Mouse (Mus musculus) inflammation-experienced regulatory T-cells (primary cell): ENCODE results near the gene Fkbp3. TPM values are rescaled to one million over a fixed set of nuclear protein-coding genes. Genes with fewer than 3 reads are reported as not detected.

ENCODE experiments used
- polyA plus RNA-seq, 2 experiments: library from polyadenylated mRNA; unstranded; fragments of 100-300 nt; shearing (Covaris generic); gene quantifications; one replicate each; pipeline ENCODE4 v1.2.1; 2017

Fkbp3 gene
- polyA plus RNA-seq, result 100 to 1,000 TPM; 236 to 254 TPM

GRCm38 (mm10) chr12:65073611-65074178 is at the start of gene Fkbp3:
Gene Fkbp3, minus strand, starts transcription at chr12:65074007.

DNA sequence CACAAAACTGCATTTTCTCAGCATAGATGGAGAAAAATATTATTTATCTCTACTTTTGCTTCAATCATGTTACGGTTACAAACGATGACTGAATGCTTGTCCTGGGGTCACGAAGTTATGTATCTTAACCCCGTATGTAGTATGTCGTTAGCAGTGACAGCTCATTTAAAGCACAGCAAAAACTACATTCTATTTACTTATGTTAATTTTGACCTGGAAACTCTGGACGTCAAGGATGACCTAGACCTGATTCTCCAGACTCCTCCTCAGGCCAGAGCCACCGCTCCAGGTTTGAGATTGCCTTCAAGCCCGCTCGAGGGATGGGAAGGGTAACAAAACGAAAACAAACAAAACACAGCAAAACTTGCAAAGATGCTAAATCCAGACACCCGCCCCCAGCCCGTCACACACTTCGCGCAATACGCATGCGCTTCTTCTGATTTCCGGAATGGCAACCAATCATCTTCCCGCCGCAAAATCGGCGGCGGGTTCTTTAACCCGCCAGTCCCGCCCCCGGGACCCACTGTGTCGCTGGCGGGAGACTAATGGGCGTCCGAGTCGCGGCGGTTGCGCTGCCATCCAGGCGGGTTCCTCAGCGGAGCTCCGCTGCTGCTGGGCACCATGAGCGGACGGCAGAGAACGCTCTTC is 1.4 kb upstream of the Fkbp3 start, which contains the start of gene Fancm:
Gene Fancm, plus strand, starts transcription at position 519 of the 648 bp plus-strand sequence.

DNA sequence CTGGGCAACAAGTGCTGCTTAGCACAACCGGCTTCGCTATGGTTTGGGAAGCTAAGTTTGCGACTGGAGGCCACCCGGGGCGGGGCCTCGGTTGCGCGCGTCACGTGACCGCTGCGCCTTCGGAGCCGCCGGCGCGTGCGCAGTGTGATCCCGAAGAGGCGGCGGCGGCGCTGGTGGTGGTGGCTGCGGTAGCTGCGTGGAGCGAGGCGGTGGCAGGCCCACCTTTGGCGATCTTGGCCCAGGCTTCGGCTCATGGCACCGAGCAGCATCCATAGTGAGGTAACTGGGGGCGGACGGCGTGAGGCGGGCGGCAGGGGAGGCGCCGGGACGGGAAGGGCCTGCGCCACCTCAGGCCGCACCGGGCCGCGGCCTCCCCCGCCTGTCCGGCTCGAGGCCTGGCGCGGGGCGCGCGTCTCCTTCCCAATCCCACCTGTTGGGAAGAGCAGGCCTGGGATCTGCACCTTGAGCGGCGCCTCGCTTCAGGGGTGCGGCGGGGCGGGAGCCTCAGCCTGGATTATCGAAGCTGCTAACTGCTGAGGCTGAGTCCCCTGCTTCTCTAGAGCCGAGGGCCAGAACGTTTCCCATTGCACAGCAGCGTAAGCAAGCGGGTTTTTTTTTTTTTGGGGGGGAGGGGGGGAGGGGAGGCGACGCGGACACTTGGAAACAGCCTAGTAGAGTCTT is 37.5 kb downstream of the Fkbp3 start, which contains the start of gene Prpf39:
Gene Prpf39, plus strand, starts transcription at position 144 of the 681 bp plus-strand sequence.

Other genes with a start within 250 kb of the Fkbp3 start
- gene Gm527, start 156.1 kb downstream of the Fkbp3 start, polyA plus RNA-seq, result 10 to 100 TPM in 1 of 2 experiments, 1 to 10 TPM in 1; 8.4 to 12.2 TPM
- 10 to 100 TPM; 20.6 to 20.8 TPM for gene Klhl28, start 108.5 kb downstream of the Fkbp3 start, polyA plus RNA-seq
- gene Togaram1, start 108.2 kb downstream of the Fkbp3 start, polyA plus RNA-seq, result 10 to 100 TPM; 39.7 to 40.4 TPM
- gene Prpf39, start 37.7 kb downstream of the Fkbp3 start, polyA plus RNA-seq, result 10 to 100 TPM; 75.2 to 99.5 TPM
- gene Fancm, start 1.6 kb upstream of the Fkbp3 start, polyA plus RNA-seq, result 10 to 100 TPM; 10.5 to 11.8 TPM
- gene Mis18bp1, start 98.6 kb upstream of the Fkbp3 start, polyA plus RNA-seq, result 1 to 10 TPM in 1 of 2 experiments, under 1 TPM in 1; 0.95 to 1.3 TPM
- under 1 TPM in 1 of 2 experiments, not detected in 1; 0.10 TPM for gene Wdr20rt, start 151.5 kb upstream of the Fkbp3 start, polyA plus RNA-seq